Mouse (Mus musculus) MEL (cell line): ENCODE results near the gene Vsig10l. TPM values are rescaled to one million over a fixed set of nuclear protein-coding genes. Genes with fewer than 3 reads are reported as not detected.

Experiments
- DNase-seq: peaks from one replicate; pipeline ENCODE4 v3.0.0; 2011; ENCODE audit warnings: low read depth, low spot score
- H3K27ac ChIP-seq: 2 replicates; pipeline ENCODE4 v1.5.1; 2012; ENCODE audit warnings: low read depth, mild to moderate bottlenecking, control low read depth, low read length, moderate library complexity; ENCODE audit not compliant: control insufficient read depth
- H3K27me3 ChIP-seq, 2 experiments: fragments of 150-350 bp in 1 of 2; sonication (generic) in 1 of 2; 2 replicates each; pipeline ENCODE4 v1.6.1; 2012; ENCODE audit warnings: low read length in 2 of 2, mild to moderate bottlenecking in 2 of 2, improper control_type of control experiment in 1 of 2, moderate library complexity in 1 of 2; ENCODE audit not compliant: insufficient read depth in 2 of 2, control insufficient read depth in 1 of 2
- H3K36me3 ChIP-seq, 2 experiments: 2 replicates each; pipeline ENCODE4 v1.6.1; 2012 to 2014; ENCODE audit warnings: low read length in 2 of 2, improper control_type of control experiment in 1 of 2, inconsistent platforms in 1 of 2, mild to moderate bottlenecking in 1 of 2; ENCODE audit not compliant: insufficient read depth in 2 of 2, control insufficient read depth in 1 of 2
- H3K4me1 ChIP-seq, 2 experiments: fragments of 150-350 bp in 1 of 2; sonication (generic) in 1 of 2; 2 replicates each; pipeline ENCODE4 v1.6.1; 2012; ENCODE audit warnings: low read length in 2 of 2, improper control_type of control experiment in 1 of 2, mild to moderate bottlenecking in 1 of 2; ENCODE audit not compliant: insufficient read depth in 2 of 2, control insufficient read depth in 1 of 2
- H3K4me3 ChIP-seq, 2 experiments: fragments of 150-350 bp in 1 of 2; sonication (generic) in 1 of 2; 2 replicates each; pipeline ENCODE4 v1.5.1; 2012; ENCODE audit warnings: low read depth in 2 of 2, low read length in 2 of 2, mild to moderate bottlenecking in 2 of 2, moderate library complexity in 2 of 2, control low read depth in 1 of 2, improper control_type of control experiment in 1 of 2; ENCODE audit not compliant: control insufficient read depth in 1 of 2, insufficient read depth in 1 of 2
- H3K79me2 ChIP-seq: 2 replicates; pipeline ENCODE4 v1.6.1; 2012; ENCODE audit warnings: mild to moderate bottlenecking, low read length, moderate library complexity; ENCODE audit not compliant: control insufficient read depth, poor library complexity, insufficient read depth
- H3K9ac ChIP-seq: 2 replicates; pipeline ENCODE4 v1.6.1; 2012; ENCODE audit warnings: low read depth, mild to moderate bottlenecking, control low read depth, low read length, moderate library complexity; ENCODE audit not compliant: control insufficient read depth, poor library complexity, severe bottlenecking
- H3K9me3 ChIP-seq: fragments of 150-350 bp; sonication (generic); replicated peaks from 2 replicates; pipeline ENCODE4 v1.6.1; 2012; ENCODE audit warnings: mild to moderate bottlenecking, low read length, improper control_type of control experiment, moderate library complexity; ENCODE audit not compliant: insufficient read depth
- CHD2 ChIP-seq: IDR thresholded peaks from 2 replicates; pipeline ENCODE4 v1.6.1; 2011; ENCODE audit warnings: low read length, improper control_type of control experiment
- CTCF ChIP-seq, 3 experiments: IDR thresholded peaks in 2 of 3; conservative IDR thresholded peaks in 1 of 3; 2 replicates each; pipeline ENCODE4 v1.5.1; 2011 to 2012; ENCODE audit warnings: low read length in 3 of 3, low read depth in 2 of 3, mild to moderate bottlenecking in 2 of 3, improper control_type of control experiment in 1 of 3, inconsistent platforms in 1 of 3, mixed read lengths in 1 of 3, moderate library complexity in 1 of 3; ENCODE audit not compliant: control insufficient read depth in 1 of 3, insufficient read depth in 1 of 3, poor library complexity in 1 of 3, severe bottlenecking in 1 of 3
- E2F4 ChIP-seq: IDR thresholded peaks from 2 replicates; pipeline ENCODE4 v1.6.1; 2011; ENCODE audit warnings: low read depth, low read length, improper control_type of control experiment, borderline replicate concordance
- ELF1 ChIP-seq: IDR thresholded peaks from 2 replicates; pipeline ENCODE4 v1.6.1; 2014; ENCODE audit warnings: low read depth, mild to moderate bottlenecking, inconsistent platforms, low read length, improper control_type of control experiment, moderate library complexity
- EP300 ChIP-seq, 2 experiments: IDR thresholded peaks; 2 replicates each; pipeline ENCODE4 v1.6.1; 2011; ENCODE audit warnings: improper control_type of control experiment in 2 of 2, low read length in 2 of 2, low read depth in 1 of 2, mild to moderate bottlenecking in 1 of 2
- ETS1 ChIP-seq: IDR thresholded peaks from 2 replicates; pipeline ENCODE4 v1.6.1; 2012; ENCODE audit warnings: low read depth, mild to moderate bottlenecking, inconsistent platforms, low read length, improper control_type of control experiment, moderate library complexity
- HCFC1 ChIP-seq: IDR thresholded peaks from 2 replicates; pipeline ENCODE4 v1.6.1; 2012; ENCODE audit warnings: low read depth, mild to moderate bottlenecking, inconsistent platforms, low read length, improper control_type of control experiment, moderate library complexity
- JUND ChIP-seq: IDR thresholded peaks from 2 replicates; pipeline ENCODE4 v1.6.1; 2011; ENCODE audit warnings: low read depth, mild to moderate bottlenecking, improper control_type of control experiment, low read length
- KAT2A ChIP-seq: conservative IDR thresholded peaks from 2 replicates; pipeline ENCODE4 v1.6.1; 2012; ENCODE audit warnings: low read depth, low read length, improper control_type of control experiment, inconsistent platforms
- MAFK ChIP-seq: IDR thresholded peaks from 2 replicates; pipeline ENCODE4 v1.6.1; 2011; ENCODE audit warnings: low read depth, mild to moderate bottlenecking, low read length, improper control_type of control experiment, borderline replicate concordance
- MAZ ChIP-seq: IDR thresholded peaks from 2 replicates; pipeline ENCODE4 v1.6.1; 2012; ENCODE audit warnings: low read depth, mild to moderate bottlenecking, inconsistent platforms, low read length, improper control_type of control experiment
- MEF2A ChIP-seq: IDR thresholded peaks from 2 replicates; pipeline ENCODE4 v1.6.1; 2014; ENCODE audit warnings: low read depth, mild to moderate bottlenecking, inconsistent platforms, low read length, improper control_type of control experiment; ENCODE audit not compliant: poor library complexity, insufficient replicate concordance, severe bottlenecking; ENCODE audit errors: extremely low read depth
- MYC ChIP-seq: IDR thresholded peaks from 2 replicates; pipeline ENCODE4 v1.6.1; 2011; ENCODE audit warnings: low read depth, mild to moderate bottlenecking, low read length, improper control_type of control experiment, moderate library complexity
- NELFE ChIP-seq: IDR thresholded peaks from 2 replicates; pipeline ENCODE4 v1.6.1; 2011; ENCODE audit warnings: low read depth, low read length, improper control_type of control experiment
- NRF1 ChIP-seq: IDR thresholded peaks from 2 replicates; pipeline ENCODE4 v1.6.1; 2014; ENCODE audit warnings: low read depth, mild to moderate bottlenecking, inconsistent platforms, low read length, improper control_type of control experiment, moderate library complexity; ENCODE audit not compliant: poor library complexity, insufficient read depth, severe bottlenecking
- POLR2A ChIP-seq, 2 experiments: IDR thresholded peaks; 2 replicates each; pipeline ENCODE4 v1.6.1; 2011 to 2012; ENCODE audit warnings: low read length in 2 of 2, mild to moderate bottlenecking in 2 of 2, control low read depth in 1 of 2, improper control_type of control experiment in 1 of 2, low read depth in 1 of 2, moderate library complexity in 1 of 2; ENCODE audit not compliant: control insufficient read depth in 1 of 2, insufficient read depth in 1 of 2, poor library complexity in 1 of 2
- POLR2AphosphoS2 ChIP-seq: IDR thresholded peaks from 2 replicates; pipeline ENCODE4 v1.6.1; 2011; ENCODE audit warnings: low read length, improper control_type of control experiment
- RCOR1 ChIP-seq: IDR thresholded peaks from 2 replicates; pipeline ENCODE4 v1.6.1; 2012; ENCODE audit warnings: low read depth, mild to moderate bottlenecking, inconsistent platforms, low read length, improper control_type of control experiment
- TAL1 ChIP-seq: IDR thresholded peaks from 2 replicates; pipeline ENCODE4 v1.6.1; 2012; ENCODE audit warnings: mild to moderate bottlenecking, inconsistent platforms, low read length, moderate library complexity, mixed read lengths
- TBP ChIP-seq: IDR thresholded peaks from 2 replicates; pipeline ENCODE4 v1.8.0; 2011; ENCODE audit warnings: low read depth, low read length, improper control_type of control experiment
- TCF12 ChIP-seq: IDR thresholded peaks from 2 replicates; pipeline ENCODE4 v1.6.1; 2014; ENCODE audit warnings: low read depth, mild to moderate bottlenecking, inconsistent platforms, low read length, improper control_type of control experiment, moderate library complexity
- UBTF ChIP-seq: IDR thresholded peaks from 2 replicates; pipeline ENCODE4 v1.6.1; 2012; ENCODE audit warnings: low read depth, mild to moderate bottlenecking, inconsistent platforms, low read length, improper control_type of control experiment, moderate library complexity, borderline replicate concordance; ENCODE audit not compliant: insufficient read depth
- USF1 ChIP-seq: IDR thresholded peaks from 2 replicates; pipeline ENCODE4 v1.6.1; 2014; ENCODE audit warnings: low read depth, mild to moderate bottlenecking, inconsistent platforms, low read length, improper control_type of control experiment, moderate library complexity
- USF2 ChIP-seq, 2 experiments: IDR thresholded peaks; 2 replicates each; pipeline ENCODE4 v1.6.1; 2011 to 2012; ENCODE audit warnings: improper control_type of control experiment in 2 of 2, low read length in 2 of 2, borderline replicate concordance in 1 of 2, inconsistent platforms in 1 of 2, low read depth in 1 of 2, mild to moderate bottlenecking in 1 of 2; ENCODE audit not compliant: insufficient read depth in 1 of 2
- polyA plus RNA-seq, 2 experiments: library from polyadenylated mRNA; stranded (reverse) in 1 of 2; unstranded in 1 of 2; fragments of >175 nt in 1 of 2; fragments of >200 nt in 1 of 2; gene quantifications; 2 replicates each; pipeline versions ENCODE4 v1.2.1 to v1.2.4; 2012; ENCODE audit warnings: low replicate concordance in 2 of 2, low read depth in 1 of 2; ENCODE audit not compliant: insufficient read length in 2 of 2, insufficient read depth in 1 of 2, missing spikeins in 1 of 2
- total RNA-seq: library from RNA; depleted of rRNA; stranded (reverse); fragments of 300-350 nt; gene quantifications from 2 replicates; pipeline ENCODE4 v1.2.3, GENCODE M21; 2012; rRNA removed

Vsig10l gene
- total RNA-seq, result 0.08 and 0.10 TPM in 2 replicates
- under 1 TPM in 1 of 2 experiments, not detected in 1; 0.65 TPM for polyA plus RNA-seq

GRCm38 (mm10) chr7:43462851-43463250 is at the start of gene Vsig10l:
Vsig10l (plus strand) TSS chr7:43463151.
- TF ChIP-seq ELF1 (no peak), POLR2A (IDR thresholded peaks at IDR 0.05; ENCODE audit: control insufficient read depth in 1 of 2, insufficient read depth in 1 of 2, low read depth in 1 of 2, low read length in 2 of 2, poor library complexity in 1 of 2) (no peak), USF1 (no peak), HCFC1 (no peak), MAZ (no peak), USF2 (IDR thresholded peaks at IDR 0.05; ENCODE audit: borderline replicate concordance in 1 of 2, insufficient read depth in 1 of 2, low read depth in 1 of 2, low read length in 2 of 2) (no peak), JUND (no peak), RCOR1 (no peak), POLR2AphosphoS2 (no peak), KAT2A (no peak), NRF1 (no peak), TAL1 (no peak), NELFE (no peak), E2F4 (no peak), MYC (no peak), MEF2A (no peak), TCF12 (no peak), CHD2 (no peak)
- H3K4me3 ChIP-seq, result no peak within 1 kb of the TSS
- H3K36me3 ChIP-seq, result no peaks in the 10 kb centered on the region
- H3K4me1 ChIP-seq, result no peaks in the 10 kb centered on the region; a peak in 1 of 4 replicates
- H3K79me2 ChIP-seq, result no peaks in the 10 kb centered on the region
- H3K9ac ChIP-seq, result no peak within 1 kb of the TSS
- no peaks in the 10 kb centered on the region for H3K9me3 ChIP-seq
- no peaks in the 10 kb centered on the region for H3K27me3 ChIP-seq
- DNase-seq, result no peak
- H3K27ac ChIP-seq, result no peak within 1 kb of the TSS

- Histone ChIP-seq H3K9me3 (no peaks in the 10 kb centered on the region), H3K36me3 (no peaks in the 10 kb centered on the region)
These were observed 45.7 kb upstream of the Vsig10l start for GRCm38 (mm10) chr7:43417298-43417697.

More at GRCm38 (mm10) chr7:43417298-43417697, 45.7 kb upstream of the Vsig10l start:
- TF ChIP-seq MAFK (no peak), EP300 (IDR thresholded peaks at IDR 0.05; ENCODE audit: low read depth in 1 of 2, low read length in 2 of 2) (no peak), CTCF (IDR thresholded peaks at IDR 0.05 in 2 of 3, conservative IDR thresholded peaks at IDR 0.05 in 1 of 3; ENCODE audit: control insufficient read depth in 1 of 3, insufficient read depth in 1 of 3, low read depth in 2 of 3, low read length in 3 of 3, poor library complexity in 1 of 3, severe bottlenecking in 1 of 3) (no peak), TBP (no peak), MEF2A (no peak), ETS1 (no peak), ELF1 (no peak), UBTF (no peak)
- TF ChIP-seq, all 39 proteins: peak for 0
- Histone ChIP-seq H3K27ac (no peak overlapping the region), H3K4me3 (no peak overlapping the region), H3K9ac (no peak overlapping the region), H3K27me3 (no peaks in the 10 kb centered on the region), H3K4me1 (no peaks in the 10 kb centered on the region), H3K79me2 (no peaks in the 10 kb centered on the region)
- DNase-seq, result no peak
